Mouse (Mus musculus) midbrain, postnatal 0 days (tissue): ENCODE measurements around the gene Hdc. TPM values are rescaled to one million over a fixed set of nuclear protein-coding genes. Genes with fewer than 3 reads are reported as not detected.
"Not testable (repeated sequence)": the region's sequence is repeated elsewhere in the genome, so short reads cannot be mapped to it uniquely, and the experiment has no call there.

Experiments
- ATAC-seq: fragments of 200-750 bp; cut with Nextera tagmentation; 2 replicates; pipeline ENCODE4 v1.8.0; 2017; ENCODE audit warnings: moderate number of reproducible peaks, mild to moderate bottlenecking, moderate TSS enrichment, moderate library complexity; ENCODE audit not compliant: low FRiP score
- DNase-seq: peaks from one replicate; pipeline ENCODE4 v3.0.0-alpha.2; 2015; ENCODE audit warnings: low spot score
- H3K27ac ChIP-seq: fragments of 300-500 bp; sonication (generic); 2 replicates; pipeline ENCODE4 v1.5.1; 2014; ENCODE audit warnings: low read depth, mild to moderate bottlenecking, low read length, mixed read lengths
- H3K27me3 ChIP-seq: fragments of 300-500 bp; sonication (generic); 2 replicates; pipeline ENCODE4 v1.6.1; 2014; ENCODE audit warnings: low read length, control low read depth, mixed read lengths; ENCODE audit not compliant: insufficient read depth
- H3K36me3 ChIP-seq: fragments of 300-500 bp; sonication (generic); 2 replicates; pipeline ENCODE4 v1.6.1; 2014; ENCODE audit warnings: low read length, control low read depth, mixed read lengths; ENCODE audit not compliant: insufficient read depth
- H3K4me1 ChIP-seq: fragments of 300-500 bp; sonication (generic); 2 replicates; pipeline ENCODE4 v1.6.1; 2014; ENCODE audit warnings: mild to moderate bottlenecking, control low read depth, antibody characterized with exemption, low read length, mixed read lengths; ENCODE audit not compliant: insufficient read depth
- H3K4me2 ChIP-seq: fragments of 300-500 bp; sonication (generic); 2 replicates; pipeline ENCODE4 v1.6.1; 2014; ENCODE audit warnings: low read depth, mild to moderate bottlenecking, low read length, mixed read lengths; ENCODE audit not compliant: poor library complexity, severe bottlenecking
- H3K4me3 ChIP-seq: fragments of 300-500 bp; sonication (generic); 2 replicates; pipeline ENCODE4 v1.5.1; 2014; ENCODE audit warnings: low read depth, mild to moderate bottlenecking, low read length, moderate library complexity
- H3K9ac ChIP-seq: fragments of 300-500 bp; sonication (generic); replicated peaks from 2 replicates; pipeline ENCODE4 v1.6.1; 2014; ENCODE audit warnings: mild to moderate bottlenecking, low read length, moderate library complexity, mixed read lengths; ENCODE audit not compliant: poor library complexity, severe bottlenecking
- H3K9me3 ChIP-seq: fragments of 300-500 bp; sonication (generic); 2 replicates; pipeline ENCODE4 v1.6.1; 2016; ENCODE audit warnings: low read length, control low read depth
- CTCF ChIP-seq: IDR thresholded peaks from 2 replicates; pipeline ENCODE4 v1.5.1; 2016; ENCODE audit warnings: antibody characterized with exemption, mild to moderate bottlenecking
- WGBS: fragments of 180-500 bp; shearing (Covaris S2); extraction: QIAGEN DNeasy Blood & Tissue Kit; methylation state at CpG from one replicate; pipeline ENCODE4 v1.1.7; 2014; 5-methylcytosine and 5-hydroxymethylcytosine counted together
- polyA plus RNA-seq: library from polyadenylated mRNA; unstranded; fragments of >200 nt; fragmentation: Nextera tagmentation; extraction: Ambion mirVana; gene quantifications from 2 replicates; pipeline ENCODE4 v1.2.1, GENCODE M21; 2015
- total RNA-seq: library from RNA; depleted of rRNA; stranded (reverse); fragments of >200 nt; gene quantifications from 2 replicates; pipeline ENCODE4 v1.2.3, GENCODE M21; 2014

The Hdc gene
- total and polyA plus RNA-seq, 2 experiments from 2014 or later: 3.8 to 5.6 TPM

DNA sequence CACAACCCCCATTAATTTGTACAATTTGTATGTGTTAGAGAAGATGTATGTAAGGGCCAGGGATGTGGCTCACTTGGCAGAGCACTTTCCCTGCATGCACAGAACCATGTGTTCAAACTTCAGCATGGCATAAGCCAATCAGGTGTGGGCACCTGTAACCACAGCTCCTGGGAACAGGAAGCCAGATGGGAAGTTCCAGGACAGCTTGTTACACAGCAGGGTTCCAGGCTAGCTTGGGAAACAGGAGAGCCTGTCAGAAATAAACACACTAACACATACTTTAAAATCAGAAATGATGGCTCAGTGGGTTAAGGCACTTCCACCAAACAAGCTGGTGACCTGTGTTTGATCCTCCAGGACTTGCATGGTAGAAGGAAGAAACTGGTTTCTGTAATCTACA lies 4.0 kb upstream of the Hdc start:
- Histone ChIP-seq H3K4me3 (no peak overlapping the region), H3K9me3 (no peaks in the 10 kb centered on the region), H3K27ac (no peak overlapping the region), H3K4me1 (no peaks in the 10 kb centered on the region), H3K27me3 (no peaks in the 10 kb centered on the region), H3K9ac (no peak overlapping the region), H3K36me3 (no peaks in the 10 kb centered on the region), H3K4me2 (no peak overlapping the region)
- no peak for TF ChIP-seq CTCF
- no peak for ATAC-seq
- peak; percentile 14 for DNase-seq

DNA sequence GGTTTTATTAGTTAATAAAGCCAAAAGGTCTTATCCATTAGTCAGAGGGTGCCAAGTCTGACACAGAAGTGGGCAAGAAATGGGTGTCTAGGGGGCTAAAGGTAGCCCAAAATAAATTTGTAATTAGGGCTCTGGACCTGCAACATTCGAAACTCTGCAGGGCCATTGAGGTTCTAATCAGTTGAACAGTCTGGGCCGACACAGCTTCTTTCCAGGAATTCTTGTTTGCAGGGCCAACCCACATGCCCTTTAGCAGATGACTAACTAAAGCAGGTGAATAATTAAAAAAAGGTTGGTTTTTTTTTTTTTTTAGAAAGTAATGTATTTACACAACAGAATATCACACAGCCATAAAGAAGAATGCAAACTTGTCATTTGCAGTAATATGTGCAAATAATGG lies 3.4 kb upstream of the Hdc start:
- TF ChIP-seq CTCF: no peak
- Histone ChIP-seq H3K9me3 (no peaks in the 10 kb centered on the region), H3K4me3 (no peak overlapping the region), H3K4me1 (no peaks in the 10 kb centered on the region), H3K27ac (no peak overlapping the region), H3K27me3 (no peaks in the 10 kb centered on the region), H3K9ac (no peak overlapping the region), H3K4me2 (no peak overlapping the region), H3K36me3 (no peaks in the 10 kb centered on the region)
- DNase-seq (no peak), ATAC-seq (no peak)
- WGBS: 84% methylated on average over 2 of the region's 2 CpGs

DNA sequence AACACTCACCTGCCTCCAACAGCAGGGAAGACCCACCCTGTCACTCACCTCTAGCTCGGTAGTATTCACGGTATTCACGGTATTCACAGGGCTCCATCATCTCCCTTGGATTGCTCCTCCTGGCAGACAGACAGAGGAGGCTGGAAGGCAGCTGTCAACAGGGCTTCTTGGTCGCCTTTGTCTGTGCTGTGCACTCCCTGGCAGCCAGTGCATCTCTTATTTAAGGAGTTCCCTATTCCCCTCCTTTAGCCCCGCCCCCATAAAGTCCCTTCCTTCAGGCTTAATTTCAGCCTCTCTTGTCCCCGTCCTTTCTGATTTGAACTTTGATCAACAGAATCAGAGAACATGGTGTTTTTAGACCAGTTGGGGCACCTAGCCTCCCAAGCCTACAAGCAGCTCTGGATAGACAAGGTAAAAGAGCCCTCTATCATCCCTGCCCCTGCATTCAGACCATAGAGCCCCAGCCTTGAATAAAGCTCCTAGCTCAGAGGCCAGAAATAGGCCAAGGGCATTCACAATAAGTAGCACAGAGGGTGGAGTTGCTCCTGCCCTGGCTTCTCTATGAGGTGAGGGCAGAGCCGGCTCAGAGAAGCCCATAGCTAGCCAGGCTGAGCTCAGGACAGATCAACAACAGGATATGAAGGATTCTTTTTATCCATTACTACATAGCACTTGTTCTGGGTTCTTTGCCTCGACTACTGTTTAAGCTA lies 474 bp downstream of the Hdc start:
- no peak for TF ChIP-seq CTCF
- H3K36me3 ChIP-seq: no peaks in the 10 kb centered on the region
- WGBS: 22% methylated on average over 8 of the region's 8 CpGs
- no peak overlapping the region for H3K9ac ChIP-seq
- H3K27me3 ChIP-seq: no peaks in the 10 kb centered on the region
- ATAC-seq (no peak), DNase-seq (no peak)
- H3K4me2 ChIP-seq: no peak overlapping the region
- no peak overlapping the region for H3K4me3 ChIP-seq
- H3K4me1 ChIP-seq: no peaks in the 10 kb centered on the region
- no peaks in the 10 kb centered on the region for H3K9me3 ChIP-seq
- H3K27ac ChIP-seq: no peak overlapping the region

DNA sequence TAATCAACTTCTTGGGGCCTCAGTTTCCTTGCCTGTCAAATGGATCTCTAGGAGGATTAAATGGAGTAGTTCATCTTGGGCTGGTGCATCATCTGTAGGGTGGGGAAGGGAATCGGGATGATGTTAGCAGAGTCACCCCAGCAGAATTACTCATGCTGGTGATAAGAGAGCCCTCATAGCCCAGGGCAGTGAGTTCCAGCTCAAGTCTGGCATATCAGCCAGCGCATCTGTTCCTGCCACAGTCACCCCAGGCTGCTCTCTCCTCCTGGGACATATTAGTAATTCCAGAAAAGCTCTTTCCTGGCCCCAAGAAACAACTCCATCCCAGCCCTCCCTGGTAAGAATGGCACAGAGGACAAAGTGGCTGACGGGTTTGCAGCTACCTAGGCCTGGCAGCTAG lies 3.7 kb downstream of the Hdc start:
- no peaks in the 10 kb centered on the region for H3K4me1 ChIP-seq
- no peak overlapping the region for H3K27ac ChIP-seq
- ATAC-seq (no peak), DNase-seq (no peak)
- H3K9ac ChIP-seq: no peak overlapping the region
- 84% methylated on average over 3 of the region's 3 CpGs for WGBS
- no peaks in the 10 kb centered on the region for H3K9me3 ChIP-seq
- H3K36me3 ChIP-seq: no peaks in the 10 kb centered on the region
- no peak for TF ChIP-seq CTCF
- no peak overlapping the region for H3K4me3 ChIP-seq
- no peaks in the 10 kb centered on the region for H3K27me3 ChIP-seq
- H3K4me2 ChIP-seq: no peak overlapping the region

DNA sequence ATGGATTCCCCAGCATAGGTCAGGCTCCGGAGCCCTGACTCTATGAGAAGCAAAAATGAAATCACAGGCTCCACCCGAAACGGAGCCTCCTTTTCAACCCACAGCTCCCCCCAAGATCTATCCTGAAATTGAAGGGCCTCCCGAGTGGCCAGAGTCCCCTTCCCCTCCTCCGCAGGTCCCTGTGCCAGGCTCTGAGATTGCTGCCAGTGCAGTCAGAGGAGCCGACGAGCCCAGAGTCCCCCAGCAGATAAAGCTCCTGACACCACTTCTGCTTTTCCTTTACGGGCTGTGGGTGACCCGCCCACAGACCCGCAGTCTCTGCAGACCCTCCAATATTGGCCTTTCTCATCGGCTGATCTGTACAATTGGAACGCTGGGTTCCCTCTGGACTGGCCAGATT lies 9.5 kb downstream of the Hdc start:
- not testable (repeated sequence) for H3K4me1 ChIP-seq, ATAC-seq, DNase-seq, H3K9ac ChIP-seq, H3K36me3 ChIP-seq, H3K9me3 ChIP-seq, H3K4me2 ChIP-seq, H3K27ac ChIP-seq, H3K4me3 ChIP-seq, H3K27me3 ChIP-seq
- 79% methylated on average over 12 of the region's 12 CpGs for WGBS

DNA sequence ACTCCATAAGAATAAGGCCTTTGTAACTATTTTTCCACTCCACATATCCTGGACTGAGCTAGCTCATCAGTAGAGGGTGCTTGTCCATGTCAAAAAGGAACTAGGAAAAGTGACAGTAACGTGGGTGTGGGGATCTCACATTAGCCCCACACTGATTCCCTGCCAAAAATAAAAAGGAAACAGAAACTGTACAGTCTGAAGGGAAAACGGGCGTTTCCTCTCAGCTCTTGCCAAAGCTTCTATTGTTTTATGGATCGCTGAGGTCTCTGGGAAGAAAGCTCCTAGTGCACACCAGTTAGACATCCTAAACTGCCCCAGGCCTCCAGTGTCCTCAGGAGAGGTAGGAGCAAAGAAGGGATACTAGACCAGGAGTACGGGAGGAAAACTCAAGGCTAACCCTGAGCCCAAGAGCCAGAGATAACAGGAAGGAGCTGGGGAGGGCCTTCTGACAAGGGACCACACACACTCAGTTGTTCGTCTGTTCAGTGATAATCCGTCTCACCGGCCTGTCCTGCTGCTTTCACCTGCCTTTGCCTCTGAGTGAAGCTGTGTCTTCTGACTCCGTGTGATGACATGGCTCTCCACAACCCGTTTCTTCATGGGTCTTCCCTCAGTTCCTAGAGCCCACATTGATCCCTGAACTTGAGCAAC lies 11.4 kb downstream of the Hdc start:
- Histone ChIP-seq H3K27me3 (no peaks in the 10 kb centered on the region), H3K27ac (no peak overlapping the region), H3K9me3 (no peaks in the 10 kb centered on the region), H3K4me1 (no peaks in the 10 kb centered on the region), H3K4me2 (no peak overlapping the region), H3K36me3 (no peaks in the 10 kb centered on the region), H3K9ac (no peak overlapping the region), H3K4me3 (no peak overlapping the region)
- ATAC-seq: no peak
- 73% methylated on average over 10 of the region's 10 CpGs for WGBS
- TF ChIP-seq CTCF: no peak
- no peak for DNase-seq
